Mouse (Mus musculus) heart, embryonic 11.5 days (tissue): Measurements from ENCODE around the gene Fam178b. TPM values are rescaled to one million over a fixed set of nuclear protein-coding genes. Genes with fewer than 3 reads are reported as not detected.

ENCODE experiments used
- ATAC-seq: fragments of 200-750 bp; cut with Nextera tagmentation; replicated peaks from 2 replicates; pipeline ENCODE4 v1.8.0; 2017; ENCODE audit warnings: moderate library complexity; ENCODE audit not compliant: insufficient number of reproducible peaks, low FRiP score, low TSS enrichment
- H3K27ac ChIP-seq: fragments of 300-500 bp; sonication (generic); 2 replicates; pipeline ENCODE4 v1.5.1; 2014; ENCODE audit warnings: mild to moderate bottlenecking, low read depth, low read length
- H3K27me3 ChIP-seq: fragments of 300-500 bp; sonication (generic); 2 replicates; pipeline ENCODE4 v1.6.1; 2014; ENCODE audit warnings: mild to moderate bottlenecking, low read length, mixed read lengths; ENCODE audit not compliant: control insufficient read depth, insufficient read depth
- H3K36me3 ChIP-seq: fragments of 300-500 bp; sonication (generic); 2 replicates; pipeline ENCODE4 v1.6.1; 2014; ENCODE audit warnings: mild to moderate bottlenecking, low read length, moderate library complexity, mixed read lengths; ENCODE audit not compliant: control insufficient read depth, insufficient read depth
- H3K4me1 ChIP-seq: fragments of 300-500 bp; sonication (generic); 2 replicates; pipeline ENCODE4 v1.6.1; 2014; ENCODE audit warnings: low read length; ENCODE audit not compliant: control insufficient read depth, insufficient read depth
- H3K4me2 ChIP-seq: fragments of 300-500 bp; sonication (generic); 2 replicates; pipeline ENCODE4 v1.6.1; 2014; ENCODE audit warnings: mild to moderate bottlenecking, moderate library complexity
- H3K4me3 ChIP-seq: fragments of 300-500 bp; sonication (generic); 2 replicates; pipeline ENCODE4 v1.5.1; 2014; ENCODE audit warnings: low read depth, low read length
- H3K9ac ChIP-seq: fragments of 300-500 bp; sonication (generic); 2 replicates; pipeline ENCODE4 v1.6.1; 2014; ENCODE audit warnings: mild to moderate bottlenecking, low read depth, low read length, moderate library complexity
- H3K9me3 ChIP-seq: fragments of 300-500 bp; sonication (generic); replicated peaks from 2 replicates; pipeline ENCODE4 v1.6.1; 2016; ENCODE audit warnings: low read length; ENCODE audit not compliant: control insufficient read depth
- WGBS: fragments of 180-500 bp; shearing (Covaris S2); extraction: QIAGEN DNeasy Blood & Tissue Kit; methylation state at CpG from one replicate; pipeline ENCODE4 v1.1.7; 2014; ENCODE audit not compliant: insufficient replicate concordance; 5-methylcytosine and 5-hydroxymethylcytosine counted together
- polyA plus RNA-seq: library from polyadenylated mRNA; unstranded; fragments of >200 nt; fragmentation: Nextera tagmentation; extraction: Ambion mirVana; gene quantifications from 2 replicates; pipeline ENCODE4 v1.2.1, GENCODE M21; 2014

Gene Fam178b
- polyA plus RNA-seq, 1 experiment from 2014 or later: 3.5 TPM

GRCm38 (mm10) chr1:36665165-36665723 lies 17.7 kb downstream of the Fam178b start:
- no peak overlapping the region for H3K9ac ChIP-seq
- no peak overlapping the region for H3K4me2 ChIP-seq
- peaks cover 5% of the 10 kb centered on the region; the same call in 1 of the 2 replicates for H3K4me1 ChIP-seq
- H3K27ac ChIP-seq: no peak overlapping the region
- H3K36me3 ChIP-seq: no peaks in the 10 kb centered on the region
- no peaks in the 10 kb centered on the region for H3K27me3 ChIP-seq
- ATAC-seq: no peak
- WGBS: 62% methylated on average over 11 of the region's 11 CpGs
- H3K9me3 ChIP-seq: no peaks in the 10 kb centered on the region
- no peak overlapping the region for H3K4me3 ChIP-seq

- Histone ChIP-seq H3K4me2 (no peak overlapping the region), H3K36me3 (no peaks in the 10 kb centered on the region), H3K9ac (no peak overlapping the region), H3K27me3 (no peaks in the 10 kb centered on the region), H3K4me3 (no peak overlapping the region), H3K4me1 (0 out of 2 replicates have a peak, but pooled peaks cover 3% of the 10 kb centered on the region), H3K27ac (no peak overlapping the region), H3K9me3 (no peaks in the 10 kb centered on the region)
- ATAC-seq: no peak
- 54% methylated on average over 4 of the region's 4 CpGs for WGBS
Observed at GRCm38 (mm10) chr1:36664457-36664856, 18.5 kb downstream of the Fam178b start.

GRCm38 (mm10) chr1:36658621-36659399 lies 24.2 kb downstream of the Fam178b start:
- Histone ChIP-seq H3K27ac (no peak overlapping the region), H3K9ac (no peak overlapping the region), H3K36me3 (no peaks in the 10 kb centered on the region), H3K4me1 (peaks cover 10% of the 10 kb centered on the region; the same call in 1 of the 2 replicates), H3K4me2 (no peak overlapping the region), H3K4me3 (no peak overlapping the region), H3K9me3 (no peaks in the 10 kb centered on the region), H3K27me3 (no peaks in the 10 kb centered on the region)
- no peak for ATAC-seq
- WGBS: 79% methylated on average over 7 of the region's 7 CpGs

- peaks cover 10% of the 10 kb centered on the region; the same call in 1 of the 2 replicates for H3K4me1 ChIP-seq
- no peak overlapping the region for H3K4me3 ChIP-seq
- H3K9ac ChIP-seq: no peak overlapping the region
- WGBS: 51% methylated on average over 4 of the region's 4 CpGs
- H3K9me3 ChIP-seq: no peaks in the 10 kb centered on the region
- H3K27me3 ChIP-seq: no peaks in the 10 kb centered on the region
- H3K36me3 ChIP-seq: no peaks in the 10 kb centered on the region
- ATAC-seq: no peak
- no peak overlapping the region for H3K27ac ChIP-seq
- no peak overlapping the region for H3K4me2 ChIP-seq
Observed at GRCm38 (mm10) chr1:36657658-36658415, 25.1 kb downstream of the Fam178b start.

GRCm38 (mm10) chr1:36656233-36656632 lies 26.8 kb downstream of the Fam178b start:
- peaks cover 10% of the 10 kb centered on the region; the same call in 1 of the 2 replicates for H3K4me1 ChIP-seq
- no peak overlapping the region for H3K4me2 ChIP-seq
- H3K9me3 ChIP-seq: no peaks in the 10 kb centered on the region
- WGBS: 71% methylated on average over 3 of the region's 3 CpGs
- no peaks in the 10 kb centered on the region for H3K36me3 ChIP-seq
- H3K27me3 ChIP-seq: no peaks in the 10 kb centered on the region
- no peak for ATAC-seq
- no peak overlapping the region for H3K4me3 ChIP-seq
- H3K27ac ChIP-seq: no peak overlapping the region
- H3K9ac ChIP-seq: no peak overlapping the region

- ATAC-seq: no peak
- no peak overlapping the region for H3K27ac ChIP-seq
- H3K4me2 ChIP-seq: no peak overlapping the region
- H3K4me3 ChIP-seq: no peak overlapping the region
- no peaks in the 10 kb centered on the region for H3K36me3 ChIP-seq
- no peaks in the 10 kb centered on the region for H3K27me3 ChIP-seq
- H3K4me1 ChIP-seq: peaks cover 10% of the 10 kb centered on the region; the same call in 1 of the 2 replicates
- H3K9me3 ChIP-seq: no peaks in the 10 kb centered on the region
- H3K9ac ChIP-seq: no peak overlapping the region
- WGBS: 82% methylated on average over 5 of the region's 5 CpGs
Observed at GRCm38 (mm10) chr1:36655039-36655438, 27.9 kb downstream of the Fam178b start.

- H3K27me3 ChIP-seq: no peaks in the 10 kb centered on the region
- no peak overlapping the region for H3K4me3 ChIP-seq
- H3K36me3 ChIP-seq: no peaks in the 10 kb centered on the region
- H3K4me1 ChIP-seq: peaks cover 6% of the 10 kb centered on the region; the same call in 1 of the 2 replicates
- H3K27ac ChIP-seq: no peak overlapping the region
- H3K9ac ChIP-seq: no peak overlapping the region
- WGBS: 54% methylated on average over 5 of the region's 5 CpGs
- H3K9me3 ChIP-seq: no peaks in the 10 kb centered on the region
- ATAC-seq: no peak
- no peak overlapping the region for H3K4me2 ChIP-seq
Observed at GRCm38 (mm10) chr1:36647631-36648030, 35.4 kb downstream of the Fam178b start.

GRCm38 (mm10) chr1:36646285-36646684 lies 36.7 kb downstream of the Fam178b start:
- no peaks in the 10 kb centered on the region for H3K36me3 ChIP-seq
- no peak overlapping the region for H3K9ac ChIP-seq
- H3K9me3 ChIP-seq: no peaks in the 10 kb centered on the region
- H3K27ac ChIP-seq: no peak overlapping the region
- H3K4me2 ChIP-seq: no peak overlapping the region
- ATAC-seq: no peak
- peaks cover 6% of the 10 kb centered on the region; the same call in 1 of the 2 replicates for H3K4me1 ChIP-seq
- no peaks in the 10 kb centered on the region for H3K27me3 ChIP-seq
- 70% methylated on average over 3 of the region's 3 CpGs for WGBS
- no peak overlapping the region for H3K4me3 ChIP-seq
